Mouse (Mus musculus): ENCODE measurements around the gene Cyp3a16.
"Not testable (repeated sequence)": the region's sequence is repeated elsewhere in the genome, so short reads cannot be mapped to it uniquely, and the experiment has no call there.

Cyp3a16 gene

GRCm38 (mm10) chr5:145469623-145470022, at the start of gene Cyp3a16:
TSS of gene Cyp3a16 (minus strand) at chr5:145469723.
- not testable (repeated sequence) for DNase-seq

DNA sequence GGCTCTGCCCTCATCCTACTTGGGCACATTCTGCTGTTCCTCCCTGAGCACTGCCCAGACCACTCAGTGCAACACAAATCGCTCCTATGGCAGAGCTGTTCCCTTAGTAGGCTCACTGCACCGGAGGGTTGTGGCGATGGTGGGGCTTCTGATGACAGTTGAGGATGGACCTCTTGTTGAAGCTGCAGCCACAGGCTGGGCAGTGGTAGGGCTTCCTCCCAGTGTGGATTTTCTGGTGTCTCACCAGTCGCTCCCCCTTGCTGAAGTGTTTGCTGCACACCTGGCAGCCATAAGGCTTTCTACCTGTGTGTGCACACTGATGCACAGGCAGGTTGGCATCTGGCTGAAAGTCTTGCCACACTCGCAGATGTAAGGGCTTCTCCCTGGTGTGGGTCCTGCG, 20.8 kb upstream of the Cyp3a16 start:
- no peak for DNase-seq

DNA sequence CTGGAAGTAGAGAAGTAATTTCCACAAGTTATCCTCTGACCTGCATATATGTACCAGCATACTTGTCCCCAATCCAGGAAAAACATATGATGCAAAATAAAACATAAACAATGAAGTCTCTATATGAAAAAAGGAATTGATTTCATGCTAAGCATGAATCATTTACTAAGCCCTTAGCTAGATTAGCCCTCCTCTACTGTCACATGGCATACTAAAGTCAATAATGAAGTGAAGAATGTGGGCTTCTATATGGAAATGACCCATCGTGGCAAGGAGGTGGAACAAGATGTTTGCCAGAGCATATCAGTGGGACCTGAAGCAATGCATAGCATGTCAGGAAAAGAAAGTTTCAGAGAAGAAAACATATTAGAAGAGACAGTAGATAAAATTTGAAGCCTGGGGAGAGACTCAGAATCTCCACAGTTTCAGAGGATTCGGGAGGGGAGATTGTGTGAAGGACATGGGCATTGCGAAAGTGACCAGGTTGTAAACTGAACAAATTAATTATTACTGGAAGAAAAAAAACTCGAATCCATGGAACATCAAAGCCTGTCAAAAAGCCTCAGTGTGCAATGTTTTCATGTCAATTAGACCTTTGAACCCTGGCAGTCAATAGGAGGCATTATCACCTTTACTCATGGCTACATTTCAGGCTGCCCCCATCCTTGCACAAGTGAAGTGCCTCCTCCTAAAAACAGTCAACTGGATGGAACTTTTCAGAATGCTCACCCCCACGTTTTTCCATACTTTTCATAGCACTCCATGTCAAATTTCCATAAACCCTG, 5.0 kb downstream of the Cyp3a16 start:
- no peak for DNase-seq

DNA sequence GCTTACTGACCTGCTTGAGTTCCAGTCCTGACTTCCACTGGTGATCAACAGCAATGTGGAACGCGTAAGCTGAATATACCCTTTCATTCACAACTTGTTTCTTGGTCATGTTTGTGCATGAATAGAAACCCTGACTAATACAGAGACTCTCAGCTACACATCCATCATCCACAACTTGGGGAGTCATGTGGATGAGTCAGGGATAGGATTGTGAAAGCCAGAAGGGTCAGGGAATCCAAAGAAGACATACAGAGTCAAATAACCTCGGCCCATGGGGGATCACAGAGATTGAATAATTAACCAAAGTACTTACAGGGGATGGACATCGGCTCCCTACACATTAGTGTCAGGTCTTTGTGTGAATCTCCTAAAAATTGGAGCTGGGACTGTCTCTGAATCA, 7.2 kb downstream of the Cyp3a16 start:
- no peak for DNase-seq

DNA sequence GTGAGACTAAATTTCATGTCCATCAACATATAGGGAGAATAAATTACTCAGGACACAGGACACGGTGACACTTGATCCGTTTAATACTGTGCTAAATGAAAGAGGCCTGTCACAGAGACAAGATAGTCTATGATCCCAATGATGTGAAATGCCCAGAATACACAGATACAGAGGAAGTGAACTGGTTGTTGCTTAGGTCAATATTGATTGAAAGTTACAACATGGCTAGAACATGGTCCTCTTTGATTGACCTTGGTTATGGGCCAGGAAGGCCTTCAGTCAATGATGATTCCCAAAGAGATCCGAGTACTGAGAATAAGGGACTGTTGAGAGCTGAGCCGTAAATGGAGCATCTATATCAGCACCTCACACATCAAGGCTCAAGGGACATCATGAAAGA, 15.1 kb downstream of the Cyp3a16 start:
- no peak for DNase-seq

- no peak for DNase-seq
These were observed 35.8 kb downstream of the Cyp3a16 start for GRCm38 (mm10) chr5:145433688-145434087.

- no peak for DNase-seq
These were observed 38.5 kb downstream of the Cyp3a16 start for GRCm38 (mm10) chr5:145431004-145431403.

GRCm38 (mm10) chr5:145422287-145422686, 47.2 kb downstream of the Cyp3a16 start:
- DNase-seq = no peak

GRCm38 (mm10) chr5:145415416-145415815, 54.1 kb downstream of the Cyp3a16 start:
- DNase-seq = not testable (repeated sequence)
